ENCODE assay signal across 10 mouse cellular contexts in genomic region chr17:28391568-28392432, GRCm38 (mm10). TPM values are rescaled to one million over a fixed set of nuclear protein-coding genes. Genes with fewer than 3 reads are reported as not detected.
DNase-seq lines count a peak whose midpoint lies in the region; ATAC-seq and TF ChIP-seq lines count a peak whose summit lies in the region.
"Had no signal": no experiment of that assay in that cellular context is flagged by ENCODE, and none has a peak within 500 bp of the region (broad histone marks: within the 10 kb centered on the region; RNA-seq: fewer than 3 reads in every experiment).

No protein-coding gene starts in this region.

- no peak for ATAC-seq in midbrain, postnatal 0 days (ENCODE audit: low FRiP score)
- ATAC-seq in intestine, postnatal 0 days: 0 out of 2 replicates have a peak, but pooled peaks have one; percentile 26
- no peak for ATAC-seq in midbrain, embryonic 14.5 days (ENCODE audit: low FRiP score, low TSS enrichment)

- no peak for DNase-seq in heart, embryonic 10.5 days (ENCODE audit: low spot score)
- DNase-seq in heart, postnatal 10 days: no peak
- peak; percentile 21 for DNase-seq in midbrain, embryonic 10.5 days (ENCODE audit: low spot score)
- no peak for DNase-seq in midbrain, postnatal 0 days (ENCODE audit: low spot score)
- DNase-seq in midbrain, embryonic 14.5 days: peak; percentile 18
- DNase-seq in cerebellum, adult 2 months: no peak
- no peak for DNase-seq in thymus, postnatal 14 days
- DNase-seq: adrenal gland, postnatal 36 days had no signal

- peaks cover 12% of the 10 kb centered on the region for H3K4me1 ChIP-seq in heart, embryonic 10.5 days
- H3K4me1 ChIP-seq in midbrain, embryonic 10.5 days: peaks cover 17% of the 10 kb centered on the region
- no peaks in the 10 kb centered on the region for H3K4me1 ChIP-seq in midbrain, postnatal 0 days (ENCODE audit: insufficient read depth, low read length)
- no peaks in the 10 kb centered on the region for H3K4me1 ChIP-seq in intestine, postnatal 0 days (replicated peaks; ENCODE audit: control insufficient read depth, insufficient read depth, low read length)
- H3K4me1 ChIP-seq in midbrain, embryonic 14.5 days (ENCODE audit: control insufficient read depth, insufficient read depth, low read length): no peaks in the 10 kb centered on the region
- no peaks in the 10 kb centered on the region for H3K4me1 ChIP-seq in cerebellum, adult 2 months (ENCODE audit: control insufficient read depth, insufficient read depth, low read length)

- H3K36me3 ChIP-seq in heart, embryonic 10.5 days: no peaks in the 10 kb centered on the region
- no peaks in the 10 kb centered on the region for H3K36me3 ChIP-seq in midbrain, embryonic 10.5 days
- H3K36me3 ChIP-seq in midbrain, postnatal 0 days (ENCODE audit: insufficient read depth, low read length): no peaks in the 10 kb centered on the region
- 0 out of 2 replicates have a peak, but pooled peaks cover under 1% of the 10 kb centered on the region for H3K36me3 ChIP-seq in intestine, postnatal 0 days (ENCODE audit: control insufficient read depth, insufficient read depth)
- H3K36me3 ChIP-seq in midbrain, embryonic 14.5 days (ENCODE audit: control insufficient read depth, insufficient read depth, low read length): no peaks in the 10 kb centered on the region

- H3K4me3 ChIP-seq in heart, embryonic 10.5 days: peak overlapping the region; percentile 52
- peak overlapping the region; percentile 23 for H3K4me3 ChIP-seq in midbrain, embryonic 10.5 days
- no peak overlapping the region for H3K4me3 ChIP-seq in midbrain, postnatal 0 days (ENCODE audit: low read depth, low read length)
- H3K4me3 ChIP-seq in intestine, postnatal 0 days (ENCODE audit: low read depth, low read length): no peak overlapping the region
- no peak overlapping the region for H3K4me3 ChIP-seq in midbrain, embryonic 14.5 days (replicated peaks; ENCODE audit: low read depth, low read length)
- H3K4me3 ChIP-seq in cerebellum, adult 2 months (replicated peaks; ENCODE audit: insufficient read depth, low read depth, low read length): no peak overlapping the region
- H3K4me3 ChIP-seq: layer of hippocampus, adult 2 months had no signal

- TF ChIP-seq CTCF in midbrain, postnatal 0 days (IDR thresholded peaks at IDR 0.05): no peak
- no peak for TF ChIP-seq CTCF in intestine, postnatal 0 days (IDR thresholded peaks at IDR 0.05; ENCODE audit: low read depth)
- no peak for TF ChIP-seq CTCF in cerebellum, adult 2 months (IDR thresholded peaks at IDR 0.05; ENCODE audit: borderline replicate concordance, insufficient read depth, low read depth, low read length)

- peak overlapping the region; percentile 44; the same call in 1 of the 2 replicates for H3K27ac ChIP-seq in heart, embryonic 10.5 days
- H3K27ac ChIP-seq in midbrain, embryonic 10.5 days (replicated peaks): no peak overlapping the region; the same call in 1 of the 2 replicates
- H3K27ac ChIP-seq in midbrain, postnatal 0 days (ENCODE audit: low read depth, low read length): no peak overlapping the region
- H3K27ac ChIP-seq in intestine, postnatal 0 days (ENCODE audit: low read depth, low read length): no peak overlapping the region; the same call in 1 of the 2 replicates
- no peak overlapping the region for H3K27ac ChIP-seq in midbrain, embryonic 14.5 days (replicated peaks; ENCODE audit: low read depth, low read length)
- no peak overlapping the region for H3K27ac ChIP-seq in cerebellum, adult 2 months (ENCODE audit: insufficient read depth, low read length)
- H3K27ac ChIP-seq: layer of hippocampus, adult 2 months had no signal

- intact Hi-C loops in heart, postnatal 10 days (cut with DNase I): no loop called here

- H3K27me3 ChIP-seq in heart, embryonic 10.5 days (ENCODE audit: insufficient read depth, poor library complexity, severe bottlenecking): peaks cover 28% of the 10 kb centered on the region
- peaks cover 25% of the 10 kb centered on the region for H3K27me3 ChIP-seq in midbrain, embryonic 10.5 days (ENCODE audit: low read depth, poor library complexity, severe bottlenecking)
- 0 out of 2 replicates have a peak, but pooled peaks cover 5% of the 10 kb centered on the region for H3K27me3 ChIP-seq in midbrain, postnatal 0 days (ENCODE audit: insufficient read depth, low read length)
- 0 out of 2 replicates have a peak, but pooled peaks cover under 1% of the 10 kb centered on the region for H3K27me3 ChIP-seq in intestine, postnatal 0 days (replicated peaks; ENCODE audit: control insufficient read depth, insufficient read depth, low read length)
- H3K27me3 ChIP-seq in midbrain, embryonic 14.5 days (ENCODE audit: control insufficient read depth, insufficient read depth, low read length): no peaks in the 10 kb centered on the region
- H3K27me3 ChIP-seq in cerebellum, adult 2 months (ENCODE audit: control insufficient read depth, insufficient read depth, low read length): no peaks in the 10 kb centered on the region

- 3% methylated on average over 21 of the region's 25 CpGs for WGBS in heart, embryonic 10.5 days
- WGBS in midbrain, embryonic 10.5 days: 11% methylated on average over 22 of the region's 25 CpGs
- WGBS in midbrain, postnatal 0 days: 13% methylated on average over 22 of the region's 25 CpGs
- 16% methylated on average over 23 of the region's 25 CpGs for WGBS in intestine, postnatal 0 days
- WGBS in midbrain, embryonic 14.5 days: 11% methylated on average over 21 of the region's 25 CpGs
- WGBS in cerebellum, adult 2 months: 15% methylated on average over 21 of the region's 25 CpGs

- no peak overlapping the region for H3K9ac ChIP-seq in midbrain, postnatal 0 days (replicated peaks; ENCODE audit: low read length, poor library complexity, severe bottlenecking)
- H3K9ac ChIP-seq in intestine, postnatal 0 days (ENCODE audit: low read depth, low read length): no peak overlapping the region
- H3K9ac ChIP-seq in midbrain, embryonic 14.5 days (replicated peaks; ENCODE audit: low read length): no peak overlapping the region

- H3K9me3 ChIP-seq in heart, embryonic 10.5 days: no peaks in the 10 kb centered on the region
- no peaks in the 10 kb centered on the region for H3K9me3 ChIP-seq in midbrain, embryonic 10.5 days (replicated peaks)
- no peaks in the 10 kb centered on the region for H3K9me3 ChIP-seq in midbrain, postnatal 0 days (ENCODE audit: low read length)
- H3K9me3 ChIP-seq in intestine, postnatal 0 days (ENCODE audit: control insufficient read depth): no peaks in the 10 kb centered on the region
- H3K9me3 ChIP-seq in midbrain, embryonic 14.5 days (ENCODE audit: control insufficient read depth, low read length): no peaks in the 10 kb centered on the region

- TF ChIP-seq POLR2A in cerebellum, adult 2 months (IDR thresholded peaks at IDR 0.05; ENCODE audit: borderline replicate concordance, insufficient read depth, low read length): no peak

- no peak overlapping the region for H3K4me2 ChIP-seq in midbrain, postnatal 0 days (ENCODE audit: low read depth, low read length, poor library complexity, severe bottlenecking)
- H3K4me2 ChIP-seq in intestine, postnatal 0 days (replicated peaks; ENCODE audit: low read depth): peak overlapping the region; percentile 30; the same call in 1 of the 2 replicates
- H3K4me2 ChIP-seq in midbrain, embryonic 14.5 days (ENCODE audit: low read length): no peak overlapping the region

RNA-seq across cellular contexts. Expression of gene Tulp1, which starts 26.8 kb away (rescaled TPM):
- polyA plus RNA-seq in heart, embryonic 10.5 days (2016; fragmentation: Nextera tagmentation; extraction: Ambion mirVana): 5.0 and 5.7 TPM in 2 replicates
- total RNA-seq in heart, postnatal 10 days (2021): under 1 TPM; 0.86 to 0.94 TPM
- 2.8 and 5.0 TPM in 2 replicates for polyA plus RNA-seq in midbrain, embryonic 10.5 days (2016; fragmentation: Nextera tagmentation; extraction: Ambion mirVana)
- total RNA-seq in midbrain, postnatal 0 days (2014; rRNA removed): 0.80 and 1.0 TPM in 2 replicates
- polyA plus RNA-seq in midbrain, postnatal 0 days (2015; fragmentation: Nextera tagmentation; extraction: Ambion mirVana): 1.1 TPM in 2 replicates
- polyA plus RNA-seq in intestine, postnatal 0 days (2015; fragmentation: Nextera tagmentation; extraction: Ambion mirVana): 1.2 and 1.4 TPM in 2 replicates
- polyA plus RNA-seq in midbrain, embryonic 14.5 days (2014; fragmentation: Nextera tagmentation; extraction: Ambion mirVana): 1.4 and 1.5 TPM in 2 replicates
- 0.29 TPM in 1 of 2 replicates, not detected in the other for polyA plus RNA-seq in cerebellum, adult 2 months (2012; rRNA removed)
- total RNA-seq: layer of hippocampus, adult 2 months had no signal

RNA-seq across cellular contexts. Expression of gene Tead3, which starts 41.2 kb away (rescaled TPM):
- polyA plus RNA-seq in heart, embryonic 10.5 days (2016; fragmentation: Nextera tagmentation; extraction: Ambion mirVana): 6.3 and 6.5 TPM in 2 replicates
- 10 to 100 TPM; 15.3 to 19.3 TPM for total RNA-seq in heart, postnatal 10 days (2021)
- polyA plus RNA-seq in midbrain, embryonic 10.5 days (2016; fragmentation: Nextera tagmentation; extraction: Ambion mirVana): 5.0 and 5.2 TPM in 2 replicates
- total RNA-seq in midbrain, postnatal 0 days (2014; rRNA removed): 4.8 and 5.4 TPM in 2 replicates
- polyA plus RNA-seq in midbrain, postnatal 0 days (2015; fragmentation: Nextera tagmentation; extraction: Ambion mirVana): 1.2 and 1.3 TPM in 2 replicates
- 5.8 and 6.2 TPM in 2 replicates for polyA plus RNA-seq in intestine, postnatal 0 days (2015; fragmentation: Nextera tagmentation; extraction: Ambion mirVana)
- 0.78 and 1.7 TPM in 2 replicates for polyA plus RNA-seq in midbrain, embryonic 14.5 days (2014; fragmentation: Nextera tagmentation; extraction: Ambion mirVana)
- 2.3 and 3.2 TPM in 2 replicates for polyA plus RNA-seq in cerebellum, adult 2 months (2012; rRNA removed)

Comparison
In these comparisons a context has a peak if more than half of its experiments do, and no peak if none do; other contexts are left out.
1. DNase-seq: peak in midbrain, embryonic 10.5 days (single experiment) and midbrain, embryonic 14.5 days (single experiment); none in heart, embryonic 10.5 days (single experiment), heart, postnatal 10 days (0 of 2), midbrain, postnatal 0 days (single experiment), cerebellum, adult 2 months (0 of 2) and thymus, postnatal 14 days (single experiment).
2. H3K4me3 ChIP-seq: peak in heart, embryonic 10.5 days (single experiment) and midbrain, embryonic 10.5 days (single experiment); none in midbrain, postnatal 0 days (single experiment), intestine, postnatal 0 days (single experiment), midbrain, embryonic 14.5 days (single experiment) and cerebellum, adult 2 months (single experiment).